Mouse (Mus musculus): Measurements from ENCODE around the gene Abhd14a. TPM values are rescaled to one million over a fixed set of nuclear protein-coding genes. Genes with fewer than 3 reads are reported as not detected.
A peak's percentile ranks its signal among the peaks of the same experiment; 100 is the strongest.

Abhd14a gene
- polyA plus RNA-seq, 1 experiment from 2014 or later = 82.0 TPM

DNA sequence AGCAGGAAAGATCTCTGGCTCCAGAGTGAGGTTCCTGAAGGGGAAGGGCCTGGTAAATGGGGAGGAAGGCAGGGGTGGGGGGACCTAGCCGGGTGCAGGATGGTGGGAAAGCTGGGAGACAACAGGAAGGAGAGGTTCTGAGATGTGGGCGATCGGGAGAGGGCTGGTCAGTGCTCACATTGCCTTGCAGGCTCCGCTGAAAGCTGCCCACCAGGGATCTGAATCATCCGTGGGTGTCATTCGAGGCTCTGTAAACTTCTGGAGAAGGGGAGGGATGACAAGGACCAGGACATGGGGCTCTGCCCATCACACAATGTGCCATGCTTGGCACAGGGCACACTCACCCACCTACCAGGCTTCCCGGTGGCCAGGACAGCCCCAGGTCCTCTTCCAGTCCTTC is 14.1 kb downstream of the Abhd14a start:
- no peaks in the 10 kb centered on the region for H3K27me3 ChIP-seq (ENCODE audit: control insufficient read depth, insufficient read depth, low read depth, low read length)
- no peak for ATAC-seq
- no peak overlapping the region for H3K27ac ChIP-seq (ENCODE audit: low read length)
- peaks cover 14% of the 10 kb centered on the region for H3K4me1 ChIP-seq (ENCODE audit: control insufficient read depth, insufficient read depth, low read length)
- no peak overlapping the region for H3K4me2 ChIP-seq (ENCODE audit: low read length)
- H3K9me3 ChIP-seq (replicated peaks; ENCODE audit: control insufficient read depth, low read length, poor library complexity, severe bottlenecking) = no peaks in the 10 kb centered on the region
- H3K36me3 ChIP-seq (ENCODE audit: control insufficient read depth, insufficient read depth, low read length) = peaks cover 16% of the 10 kb centered on the region
- H3K4me3 ChIP-seq (ENCODE audit: low read depth, low read length) = no peak overlapping the region
- no peak overlapping the region for H3K9ac ChIP-seq (ENCODE audit: low read depth, low read length)
- 78% methylated on average over 7 of the region's 7 CpGs for WGBS

DNA sequence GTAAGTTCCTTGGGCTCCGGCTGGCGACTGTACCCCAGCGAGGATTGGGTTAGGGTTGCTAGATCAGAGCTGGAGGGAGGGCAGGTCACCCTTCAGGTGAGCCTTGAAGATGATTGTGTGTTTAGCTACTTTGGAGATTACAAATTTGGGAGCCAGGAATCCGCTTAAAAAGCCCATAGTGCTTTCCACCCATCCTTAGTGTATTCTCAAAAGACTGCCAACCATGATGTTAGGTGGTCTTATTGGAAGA is 17.5 kb downstream of the Abhd14a start:
- Histone ChIP-seq H3K4me3 (ENCODE audit: low read depth, low read length) (peak overlapping the region; percentile 73), H3K4me1 (ENCODE audit: control insufficient read depth, insufficient read depth, low read length) (peaks cover 6% of the 10 kb centered on the region), H3K9me3 (replicated peaks; ENCODE audit: control insufficient read depth, low read length, poor library complexity, severe bottlenecking) (no peaks in the 10 kb centered on the region), H3K36me3 (ENCODE audit: control insufficient read depth, insufficient read depth, low read length) (peaks cover 16% of the 10 kb centered on the region), H3K27me3 (ENCODE audit: control insufficient read depth, insufficient read depth, low read depth, low read length) (no peaks in the 10 kb centered on the region), H3K27ac (ENCODE audit: low read length) (peak overlapping the region; percentile 91), H3K9ac (ENCODE audit: low read depth, low read length) (peak overlapping the region; percentile 96), H3K4me2 (ENCODE audit: low read length) (peak overlapping the region; percentile 91)
- WGBS = 1% methylated on average over 4 of the region's 4 CpGs
- ATAC-seq = no peak

DNA sequence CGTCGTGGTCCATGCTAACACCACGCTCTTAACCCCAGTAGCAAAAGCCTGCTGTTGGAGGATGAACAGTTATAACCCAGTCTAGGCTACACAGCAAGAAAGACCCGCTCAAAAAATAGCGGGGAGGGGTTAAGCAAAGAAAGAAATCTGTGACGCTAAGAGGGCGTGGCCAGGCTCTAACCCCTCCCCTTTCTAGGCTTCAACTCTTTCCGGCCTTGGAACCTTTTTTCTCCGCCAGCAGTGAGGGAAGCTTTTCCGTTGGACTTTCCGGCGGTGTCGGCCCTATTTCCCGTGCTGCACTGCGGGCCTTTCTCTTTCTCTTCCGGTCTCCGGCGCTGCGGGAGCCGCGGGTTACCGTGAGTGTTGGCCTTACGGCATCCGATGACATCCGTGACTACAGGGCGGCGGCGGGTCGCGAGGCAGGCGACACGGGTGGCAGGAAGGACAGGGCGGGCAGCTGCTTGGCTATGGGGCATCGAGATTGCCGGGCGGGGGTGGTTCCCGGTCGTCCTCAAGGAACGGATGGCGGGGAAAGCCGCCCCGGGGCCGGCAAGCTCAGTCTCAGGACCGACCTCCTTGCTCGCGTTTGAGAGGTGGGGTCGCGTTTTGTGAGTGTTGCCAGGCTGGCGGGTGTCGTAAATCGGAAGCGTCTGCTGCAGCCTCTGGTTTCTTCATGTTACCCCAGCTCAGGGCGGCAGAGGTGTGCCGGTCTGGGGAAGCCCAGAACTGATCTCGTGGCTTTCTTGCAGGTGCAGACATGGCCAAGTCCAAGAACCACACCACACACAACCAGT is 18.1 kb downstream of the Abhd14a start, which contains the start of gene Rpl29:
TSS of gene Rpl29 (plus strand) at position 234 of the 794 bp plus-strand sequence.
- peak within 1 kb of the TSS; percentile 96 for H3K9ac ChIP-seq (ENCODE audit: low read depth, low read length)
- peak; percentile 90 for ATAC-seq
- H3K27me3 ChIP-seq (ENCODE audit: control insufficient read depth, insufficient read depth, low read depth, low read length) = no peaks in the 10 kb centered on the region
- H3K9me3 ChIP-seq (replicated peaks; ENCODE audit: control insufficient read depth, low read length, poor library complexity, severe bottlenecking) = no peaks in the 10 kb centered on the region
- peak within 1 kb of the TSS; percentile 73 for H3K4me3 ChIP-seq (ENCODE audit: low read depth, low read length)
- peak within 1 kb of the TSS; percentile 91 for H3K4me2 ChIP-seq (ENCODE audit: low read length)
- H3K36me3 ChIP-seq (ENCODE audit: control insufficient read depth, insufficient read depth, low read length) = peaks cover 16% of the 10 kb centered on the region
- peak within 1 kb of the TSS; percentile 91 for H3K27ac ChIP-seq (ENCODE audit: low read length)
- WGBS = under 1% methylated on average over 55 of the region's 55 CpGs
- peaks cover 6% of the 10 kb centered on the region for H3K4me1 ChIP-seq (ENCODE audit: control insufficient read depth, insufficient read depth, low read length)

DNA sequence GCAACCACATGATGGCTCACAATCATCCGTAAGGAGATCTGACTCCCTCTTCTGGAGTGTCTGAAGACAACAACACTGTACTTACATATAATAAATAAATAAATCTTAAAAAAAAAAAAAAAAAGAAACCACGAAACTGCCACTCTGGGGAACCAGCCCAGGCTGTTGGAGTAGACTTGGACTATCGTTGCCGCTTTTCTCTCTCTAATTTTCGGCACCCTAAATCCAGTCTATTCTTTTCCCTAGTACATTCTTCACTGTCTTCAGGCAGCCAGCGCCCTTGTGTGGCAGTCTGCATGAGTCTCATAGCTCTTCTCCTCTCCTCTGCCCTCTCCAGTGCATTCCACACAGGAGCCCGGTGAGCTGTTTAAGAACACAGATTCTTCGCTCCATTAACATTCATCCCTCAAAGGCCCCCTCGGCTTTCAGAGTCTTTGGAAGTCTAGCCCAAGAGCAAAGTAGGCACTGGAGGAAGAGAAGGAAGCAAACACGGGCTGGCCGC is 18.7 kb downstream of the Abhd14a start:
- Histone ChIP-seq H3K9me3 (replicated peaks; ENCODE audit: control insufficient read depth, low read length, poor library complexity, severe bottlenecking) (no peaks in the 10 kb centered on the region), H3K36me3 (ENCODE audit: control insufficient read depth, insufficient read depth, low read length) (peaks cover 16% of the 10 kb centered on the region)

DNA sequence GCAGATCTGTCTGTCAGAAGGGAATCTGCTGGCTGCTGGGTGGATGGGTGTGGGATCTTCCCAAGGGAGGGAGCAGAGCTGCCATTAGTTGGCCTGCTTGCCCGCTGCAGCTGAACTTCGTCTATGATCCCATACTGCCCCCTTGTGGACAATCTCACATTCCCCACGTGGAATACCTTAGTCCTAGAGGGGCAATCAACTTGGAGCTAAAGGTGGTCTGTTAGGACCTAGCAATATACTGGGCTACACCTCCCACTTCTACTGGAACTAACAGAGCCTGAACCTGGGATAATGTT is 25.7 kb downstream of the Abhd14a start:
- Histone ChIP-seq H3K36me3 (ENCODE audit: control insufficient read depth, insufficient read depth, low read length) (no peaks in the 10 kb centered on the region), H3K9me3 (replicated peaks; ENCODE audit: control insufficient read depth, low read length, poor library complexity, severe bottlenecking) (no peaks in the 10 kb centered on the region), H3K4me1 (ENCODE audit: control insufficient read depth, insufficient read depth, low read length) (peaks cover 30% of the 10 kb centered on the region), H3K9ac (ENCODE audit: low read depth, low read length) (no peak overlapping the region), H3K27ac (ENCODE audit: low read length) (peak overlapping the region; percentile 6; the same call in 1 of the 2 replicates), H3K27me3 (ENCODE audit: control insufficient read depth, insufficient read depth, low read depth, low read length) (no peaks in the 10 kb centered on the region; the same call in 1 of the 2 replicates), H3K4me2 (ENCODE audit: low read length) (peak overlapping the region; percentile 41), H3K4me3 (ENCODE audit: low read depth, low read length) (peak overlapping the region; percentile 8; the same call in 1 of the 2 replicates)
- ATAC-seq = peak; percentile 75
- WGBS = 0% methylated on average over 3 of the region's 3 CpGs

More for the DNA sequence above, 18.7 kb downstream of the Abhd14a start:
- WGBS = 8% methylated on average over 11 of the region's 11 CpGs
- peaks cover 6% of the 10 kb centered on the region for H3K4me1 ChIP-seq (ENCODE audit: control insufficient read depth, insufficient read depth, low read length)
- ATAC-seq = peak; percentile 78
- no peaks in the 10 kb centered on the region for H3K27me3 ChIP-seq (ENCODE audit: control insufficient read depth, insufficient read depth, low read depth, low read length)
- peak overlapping the region; percentile 60 for H3K9ac ChIP-seq (ENCODE audit: low read depth, low read length)
- peak overlapping the region; percentile 91 for H3K27ac ChIP-seq (ENCODE audit: low read length)
- H3K4me2 ChIP-seq (ENCODE audit: low read length) = peak overlapping the region; percentile 59
- H3K4me3 ChIP-seq (ENCODE audit: low read depth, low read length) = peak overlapping the region; percentile 73

DNA sequence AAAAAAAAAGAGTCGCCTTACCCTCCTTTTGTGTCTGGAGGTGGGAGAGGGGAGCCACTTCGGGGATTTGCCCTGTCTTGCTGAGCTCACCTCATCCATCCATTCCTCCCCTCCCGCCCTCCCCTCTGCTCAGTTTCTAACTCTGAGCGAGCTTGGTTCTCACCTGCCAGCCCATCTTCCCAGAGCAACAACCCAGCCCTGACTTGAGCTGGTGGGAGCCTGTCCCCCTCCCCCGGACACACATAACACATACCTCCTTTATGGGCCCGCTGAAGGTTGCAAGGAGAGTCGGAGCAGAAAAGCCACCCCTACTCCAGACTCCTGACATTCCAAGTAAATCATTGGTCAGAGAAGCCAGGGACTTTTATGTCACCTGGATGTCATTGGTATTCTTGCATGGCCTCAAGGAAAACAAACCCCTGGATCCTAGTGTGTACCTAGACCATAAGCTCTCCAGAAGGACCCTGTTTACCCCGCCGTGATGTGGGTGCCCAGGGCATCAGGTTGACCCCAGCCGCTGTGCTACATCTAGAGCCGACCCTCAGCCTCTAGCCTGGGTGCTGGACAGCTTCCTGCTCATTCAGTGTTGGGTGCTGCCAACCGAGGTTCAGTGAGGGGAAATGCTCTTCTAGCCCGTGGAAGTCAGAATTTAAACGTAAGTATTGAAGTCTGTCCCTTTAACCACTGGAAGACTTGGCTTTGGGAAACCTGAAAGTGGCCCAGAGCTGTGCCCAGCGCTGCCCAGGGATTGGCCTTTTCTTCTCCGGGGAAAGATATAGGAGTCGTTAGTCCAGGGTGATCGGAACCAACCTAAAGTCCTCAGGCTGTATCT is 26.2 kb downstream of the Abhd14a start:
- WGBS = 8% methylated on average over 17 of the region's 18 CpGs
- peaks cover 30% of the 10 kb centered on the region for H3K4me1 ChIP-seq (ENCODE audit: control insufficient read depth, insufficient read depth, low read length)
- no peaks in the 10 kb centered on the region; the same call in 1 of the 2 replicates for H3K27me3 ChIP-seq (ENCODE audit: control insufficient read depth, insufficient read depth, low read depth, low read length)
- peak; percentile 52 for ATAC-seq
- peak overlapping the region; percentile 41 for H3K4me2 ChIP-seq (ENCODE audit: low read length)
- H3K9ac ChIP-seq (ENCODE audit: low read depth, low read length) = peak overlapping the region; percentile 57; the same call in 1 of the 2 replicates
- peak overlapping the region; percentile 8; the same call in 1 of the 2 replicates for H3K4me3 ChIP-seq (ENCODE audit: low read depth, low read length)
- no peaks in the 10 kb centered on the region for H3K9me3 ChIP-seq (replicated peaks; ENCODE audit: control insufficient read depth, low read length, poor library complexity, severe bottlenecking)
- no peaks in the 10 kb centered on the region for H3K36me3 ChIP-seq (ENCODE audit: control insufficient read depth, insufficient read depth, low read length)
- peak overlapping the region; percentile 6 for H3K27ac ChIP-seq (ENCODE audit: low read length)

DNA sequence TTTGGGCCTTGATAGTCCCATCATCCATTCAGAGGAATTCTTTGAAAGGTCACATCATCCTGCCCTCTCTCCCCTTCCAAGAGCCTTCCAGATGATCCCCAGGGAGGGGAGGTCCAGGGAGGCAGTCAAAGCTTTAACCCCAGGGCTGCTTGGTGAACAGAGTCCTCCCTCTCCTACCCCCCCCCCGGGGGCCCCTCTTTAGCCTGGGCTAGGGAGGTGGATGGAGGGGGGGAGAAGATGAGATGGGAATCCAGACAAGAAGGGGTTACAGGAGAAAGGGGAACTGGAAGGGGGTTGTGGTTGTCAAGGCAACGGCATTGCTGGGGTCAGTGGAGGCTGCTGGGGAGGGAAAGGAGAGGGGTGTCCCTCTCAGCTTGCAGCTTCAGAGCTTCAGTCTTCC is 26.9 kb downstream of the Abhd14a start:
- Histone ChIP-seq H3K27me3 (ENCODE audit: control insufficient read depth, insufficient read depth, low read depth, low read length) (no peaks in the 10 kb centered on the region; the same call in 1 of the 2 replicates), H3K36me3 (ENCODE audit: control insufficient read depth, insufficient read depth, low read length) (no peaks in the 10 kb centered on the region), H3K4me2 (ENCODE audit: low read length) (peak overlapping the region; percentile 41), H3K4me1 (ENCODE audit: control insufficient read depth, insufficient read depth, low read length) (peaks cover 30% of the 10 kb centered on the region), H3K9me3 (replicated peaks; ENCODE audit: control insufficient read depth, low read length, poor library complexity, severe bottlenecking) (no peaks in the 10 kb centered on the region), H3K27ac (ENCODE audit: low read length) (peak overlapping the region; percentile 66; the same call in 1 of the 2 replicates), H3K9ac (ENCODE audit: low read depth, low read length) (peak overlapping the region; percentile 57; the same call in 1 of the 2 replicates), H3K4me3 (ENCODE audit: low read depth, low read length) (no peak overlapping the region)
- peak; percentile 25; the same call in 1 of the 2 replicates for ATAC-seq
- WGBS = 0% methylated on average over 2 of the region's 2 CpGs

DNA sequence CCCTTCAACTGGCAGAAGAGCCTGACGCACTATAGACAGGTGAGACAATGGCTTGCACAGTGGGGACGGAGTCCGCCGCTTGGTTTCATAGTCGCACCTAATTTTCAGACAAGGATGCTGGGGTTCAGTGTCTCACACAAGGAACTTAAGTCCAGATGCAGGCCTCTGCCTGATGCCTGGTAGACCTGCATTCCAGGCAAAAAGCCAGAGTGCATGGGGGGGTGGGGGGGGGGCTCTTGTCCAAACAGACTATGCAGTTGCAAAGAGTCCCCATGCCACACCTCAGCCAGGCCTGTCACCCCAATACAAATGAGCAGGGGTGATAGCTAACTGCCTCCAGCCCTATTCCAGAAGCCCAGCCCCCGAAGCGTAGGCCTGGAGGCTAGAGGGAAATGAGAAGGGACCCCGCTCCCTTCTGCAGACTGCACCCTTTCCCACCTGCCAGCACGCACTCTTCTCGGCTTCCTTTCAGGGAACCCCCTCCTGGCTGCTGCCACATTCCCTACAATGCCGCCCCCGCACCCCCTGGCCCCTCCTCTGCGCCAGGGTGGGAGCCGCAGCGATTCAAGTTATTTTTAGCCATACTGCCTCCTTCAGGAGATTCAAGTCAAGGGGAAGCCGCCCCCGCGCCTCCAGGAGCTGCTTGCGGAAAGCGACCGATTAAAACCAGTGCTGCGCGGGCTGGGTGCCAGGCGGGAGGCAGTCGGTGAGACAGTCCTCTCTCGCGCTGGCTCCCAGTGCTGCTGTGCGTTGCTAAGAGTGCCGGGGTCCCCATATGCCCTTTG is 29.4 kb downstream of the Abhd14a start:
- Histone ChIP-seq H3K4me2 (ENCODE audit: low read length) (peak overlapping the region; percentile 71), H3K36me3 (ENCODE audit: control insufficient read depth, insufficient read depth, low read length) (no peaks in the 10 kb centered on the region), H3K9me3 (replicated peaks; ENCODE audit: control insufficient read depth, low read length, poor library complexity, severe bottlenecking) (no peaks in the 10 kb centered on the region), H3K27me3 (ENCODE audit: control insufficient read depth, insufficient read depth, low read depth, low read length) (no peaks in the 10 kb centered on the region; the same call in 1 of the 2 replicates), H3K4me3 (ENCODE audit: low read depth, low read length) (peak overlapping the region; percentile 26), H3K9ac (ENCODE audit: low read depth, low read length) (peak overlapping the region; percentile 62), H3K27ac (ENCODE audit: low read length) (peak overlapping the region; percentile 65), H3K4me1 (ENCODE audit: control insufficient read depth, insufficient read depth, low read length) (peaks cover 30% of the 10 kb centered on the region)
- WGBS = 14% methylated on average over 29 of the region's 29 CpGs
- peak; percentile 64 for ATAC-seq

Data from midbrain, embryonic 16.5 days (tissue).